Mouse (Mus musculus): ENCODE data around the gene Bmpr2. TPM values are rescaled to one million over a fixed set of nuclear protein-coding genes. Genes with fewer than 3 reads are reported as not detected.

Gene Bmpr2
- polyA plus RNA-seq, 1 experiment from 2014 or later, result 3.4 TPM

- no peak for DNase-seq (ENCODE audit: low spot score)
Observed at GRCm38 (mm10) chr1:59926021-59926672, 162.9 kb downstream of the Bmpr2 start.

- DNase-seq (ENCODE audit: low spot score), result no peak
Observed at GRCm38 (mm10) chr1:59927131-59927680, 164.0 kb downstream of the Bmpr2 start.

Other genes with a start within 250 kb of the Bmpr2 start
- 1.3 and 1.4 TPM in 2 replicates for gene Gm973, start 247.1 kb upstream of the Bmpr2 start, polyA plus RNA-seq (2015; fragmentation: Nextera tagmentation; extraction: Ambion mirVana)
- 462 and 481 TPM in 2 replicates for gene Sumo1, start 92.6 kb upstream of the Bmpr2 start, polyA plus RNA-seq (2015; fragmentation: Nextera tagmentation; extraction: Ambion mirVana)
- gene Nop58, start 78.4 kb upstream of the Bmpr2 start, polyA plus RNA-seq (2015; fragmentation: Nextera tagmentation; extraction: Ambion mirVana), result 251 and 273 TPM in 2 replicates
- 4.8 and 5.9 TPM in 2 replicates for gene Fam117b, start 149.6 kb downstream of the Bmpr2 start, polyA plus RNA-seq (2015; fragmentation: Nextera tagmentation; extraction: Ambion mirVana)

All from thymus, postnatal 0 days (tissue).